ENCODE assay signal across 15 mouse cellular contexts in the genomic region with DNA sequence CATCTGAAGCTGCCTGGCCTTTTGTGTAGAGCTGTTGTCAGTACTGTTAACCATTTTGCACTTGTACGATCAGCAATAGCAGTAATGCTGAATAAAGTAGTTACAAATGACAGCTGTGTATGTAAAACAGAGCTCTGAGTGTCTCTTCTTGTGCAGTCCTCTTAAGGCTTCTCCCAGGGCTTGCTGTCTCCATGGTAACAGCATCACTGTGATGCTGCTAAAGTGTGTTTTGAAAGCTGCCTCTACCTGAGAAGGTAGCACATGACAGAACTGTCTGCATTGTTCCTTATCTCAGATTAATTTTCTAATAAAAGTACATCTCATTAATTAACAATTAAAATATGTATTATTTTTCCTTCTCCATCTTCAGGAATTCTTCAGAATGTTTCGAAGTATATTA.
DNase-seq lines count a peak whose midpoint lies in the region; ATAC-seq lines count a peak whose summit lies in the region.
"Had no signal": no experiment of that assay in that cellular context is flagged by ENCODE, and none has a peak within 500 bp of the region (broad histone marks: within the 10 kb centered on the region; RNA-seq: fewer than 3 reads in every experiment).

No protein-coding gene starts in this region.

- 62% methylated on average over 2 of the region's 2 CpGs for WGBS in hindbrain, embryonic 14.5 days
- 75% methylated on average over 2 of the region's 2 CpGs for WGBS in hindbrain, embryonic 12.5 days
- WGBS in neural tube, embryonic 11.5 days, result 86% methylated on average over 2 of the region's 2 CpGs
- 66% methylated on average over 2 of the region's 2 CpGs for WGBS in neural tube, embryonic 15.5 days
- 69% methylated on average over 2 of the region's 2 CpGs for WGBS in forebrain, embryonic 15.5 days
- 58% methylated on average over 2 of the region's 2 CpGs for WGBS in midbrain, embryonic 16.5 days

- no peaks in the 10 kb centered on the region for H3K4me1 ChIP-seq in hindbrain, embryonic 14.5 days (replicated peaks; ENCODE audit: control insufficient read depth, insufficient read depth, low read length)
- H3K4me1 ChIP-seq in hindbrain, embryonic 12.5 days, result no peaks in the 10 kb centered on the region
- H3K4me1 ChIP-seq in neural tube, embryonic 11.5 days (ENCODE audit: control insufficient read depth, insufficient read depth, low read length), result no peaks in the 10 kb centered on the region
- H3K4me1 ChIP-seq in neural tube, embryonic 15.5 days, result no peaks in the 10 kb centered on the region
- H3K4me1 ChIP-seq in forebrain, embryonic 15.5 days, result no peaks in the 10 kb centered on the region
- H3K4me1 ChIP-seq in midbrain, embryonic 16.5 days (ENCODE audit: control insufficient read depth, insufficient read depth, low read length), result no peaks in the 10 kb centered on the region
- H3K4me1 ChIP-seq: heart, embryonic 10.5 days; midbrain, embryonic 12.5 days had no signal

- H3K27ac ChIP-seq in hindbrain, embryonic 14.5 days, result no peak overlapping the region
- no peak overlapping the region for H3K27ac ChIP-seq in hindbrain, embryonic 12.5 days
- no peak overlapping the region for H3K27ac ChIP-seq in neural tube, embryonic 11.5 days (ENCODE audit: low read depth, low read length)
- no peak overlapping the region for H3K27ac ChIP-seq in neural tube, embryonic 15.5 days (replicated peaks)
- H3K27ac ChIP-seq in forebrain, embryonic 15.5 days (replicated peaks), result no peak overlapping the region
- no peak overlapping the region for H3K27ac ChIP-seq in midbrain, embryonic 16.5 days (ENCODE audit: low read length)
- H3K27ac ChIP-seq: heart, embryonic 10.5 days; midbrain, embryonic 12.5 days had no signal

- DNase-seq in hindbrain, embryonic 14.5 days (ENCODE audit: low spot score), result peak; percentile 53
- DNase-seq in neural tube, embryonic 11.5 days (ENCODE audit: low spot score), result no peak
- no peak for DNase-seq in kidney, postnatal 10 days
- DNase-seq in spleen, adult 18-20 months, result no peak
- DNase-seq: cerebellum, adult 11-12 months; gastrocnemius, postnatal 36 days; lung, postnatal 36 days had no signal

- no peaks in the 10 kb centered on the region for H3K27me3 ChIP-seq in hindbrain, embryonic 14.5 days (ENCODE audit: control insufficient read depth, insufficient read depth, low read length)
- no peaks in the 10 kb centered on the region for H3K27me3 ChIP-seq in hindbrain, embryonic 12.5 days
- H3K27me3 ChIP-seq in neural tube, embryonic 11.5 days (ENCODE audit: control insufficient read depth, insufficient read depth, low read length), result no peaks in the 10 kb centered on the region
- no peaks in the 10 kb centered on the region for H3K27me3 ChIP-seq in neural tube, embryonic 15.5 days (replicated peaks)
- no peaks in the 10 kb centered on the region for H3K27me3 ChIP-seq in forebrain, embryonic 15.5 days
- no peaks in the 10 kb centered on the region for H3K27me3 ChIP-seq in midbrain, embryonic 16.5 days (ENCODE audit: control insufficient read depth, insufficient read depth, low read depth, low read length)
- H3K27me3 ChIP-seq: midbrain, embryonic 12.5 days; Patski had no signal

- H3K36me3 ChIP-seq in hindbrain, embryonic 14.5 days (replicated peaks; ENCODE audit: control insufficient read depth, insufficient read depth), result no peaks in the 10 kb centered on the region
- H3K36me3 ChIP-seq in hindbrain, embryonic 12.5 days, result no peaks in the 10 kb centered on the region
- no peaks in the 10 kb centered on the region for H3K36me3 ChIP-seq in neural tube, embryonic 11.5 days (ENCODE audit: control insufficient read depth, insufficient read depth, low read length)
- H3K36me3 ChIP-seq in neural tube, embryonic 15.5 days, result no peaks in the 10 kb centered on the region
- no peaks in the 10 kb centered on the region for H3K36me3 ChIP-seq in forebrain, embryonic 15.5 days
- H3K36me3 ChIP-seq in midbrain, embryonic 16.5 days (ENCODE audit: control insufficient read depth, insufficient read depth, low read length), result no peaks in the 10 kb centered on the region
- H3K36me3 ChIP-seq: heart, embryonic 10.5 days; midbrain, embryonic 12.5 days had no signal

- peak; percentile 68; the same call in 1 of the 2 replicates for ATAC-seq in hindbrain, embryonic 14.5 days (ENCODE audit: low FRiP score)
- no peak for ATAC-seq in hindbrain, embryonic 12.5 days (ENCODE audit: low FRiP score)
- ATAC-seq in neural tube, embryonic 11.5 days (ENCODE audit: insufficient read depth, low FRiP score, low TSS enrichment), result peak; percentile 55; the same call in 1 of the 2 replicates
- no peak for ATAC-seq in neural tube, embryonic 15.5 days (ENCODE audit: low FRiP score)
- ATAC-seq in forebrain, embryonic 15.5 days (replicated peaks), result peak; percentile 84
- peak; percentile 97 for ATAC-seq in midbrain, embryonic 16.5 days
- ATAC-seq: intestine, embryonic 16.5 days; Patski had no signal

- no peaks in the 10 kb centered on the region for H3K9me3 ChIP-seq in hindbrain, embryonic 14.5 days (ENCODE audit: control insufficient read depth, low read length)
- H3K9me3 ChIP-seq in hindbrain, embryonic 12.5 days (replicated peaks), result no peaks in the 10 kb centered on the region
- H3K9me3 ChIP-seq in neural tube, embryonic 11.5 days (ENCODE audit: control insufficient read depth, low read length), result no peaks in the 10 kb centered on the region
- H3K9me3 ChIP-seq in neural tube, embryonic 15.5 days (replicated peaks), result no peaks in the 10 kb centered on the region
- H3K9me3 ChIP-seq in forebrain, embryonic 15.5 days, result no peaks in the 10 kb centered on the region
- H3K9me3 ChIP-seq in midbrain, embryonic 16.5 days (replicated peaks; ENCODE audit: control insufficient read depth, low read length, poor library complexity, severe bottlenecking), result no peaks in the 10 kb centered on the region
- H3K9me3 ChIP-seq: heart, embryonic 10.5 days; midbrain, embryonic 12.5 days had no signal

- H3K9ac ChIP-seq in hindbrain, embryonic 14.5 days, result no peak overlapping the region
- H3K9ac ChIP-seq in hindbrain, embryonic 12.5 days, result no peak overlapping the region
- H3K9ac ChIP-seq in neural tube, embryonic 11.5 days (ENCODE audit: low read length), result no peak overlapping the region
- no peak overlapping the region for H3K9ac ChIP-seq in neural tube, embryonic 15.5 days (replicated peaks)
- no peak overlapping the region for H3K9ac ChIP-seq in forebrain, embryonic 15.5 days (replicated peaks)
- H3K9ac ChIP-seq in midbrain, embryonic 16.5 days (ENCODE audit: low read depth, low read length), result no peak overlapping the region
- H3K9ac ChIP-seq: midbrain, embryonic 12.5 days had no signal

- no peak overlapping the region for H3K4me2 ChIP-seq in hindbrain, embryonic 14.5 days (replicated peaks)
- no peak overlapping the region for H3K4me2 ChIP-seq in hindbrain, embryonic 12.5 days (replicated peaks)
- no peak overlapping the region for H3K4me2 ChIP-seq in neural tube, embryonic 11.5 days (ENCODE audit: low read depth)
- H3K4me2 ChIP-seq in neural tube, embryonic 15.5 days, result no peak overlapping the region
- H3K4me2 ChIP-seq in forebrain, embryonic 15.5 days (replicated peaks), result no peak overlapping the region
- no peak overlapping the region for H3K4me2 ChIP-seq in midbrain, embryonic 16.5 days (ENCODE audit: low read length)
- H3K4me2 ChIP-seq: midbrain, embryonic 12.5 days had no signal

- H3K4me3 ChIP-seq in hindbrain, embryonic 14.5 days (replicated peaks; ENCODE audit: low read length), result no peak overlapping the region
- no peak overlapping the region for H3K4me3 ChIP-seq in hindbrain, embryonic 12.5 days
- no peak overlapping the region for H3K4me3 ChIP-seq in neural tube, embryonic 11.5 days (ENCODE audit: low read depth, low read length)
- no peak overlapping the region for H3K4me3 ChIP-seq in neural tube, embryonic 15.5 days (replicated peaks)
- H3K4me3 ChIP-seq in forebrain, embryonic 15.5 days, result no peak overlapping the region
- H3K4me3 ChIP-seq in midbrain, embryonic 16.5 days (ENCODE audit: low read depth, low read length), result no peak overlapping the region
- H3K4me3 ChIP-seq: heart, embryonic 10.5 days; midbrain, embryonic 12.5 days had no signal

Comparison
In these comparisons a context has a peak if more than half of its experiments do, and no peak if none do; other contexts are left out.
1. ATAC-seq: peak in hindbrain, embryonic 14.5 days (single experiment), neural tube, embryonic 11.5 days (single experiment), forebrain, embryonic 15.5 days (single experiment) and midbrain, embryonic 16.5 days (single experiment); none in hindbrain, embryonic 12.5 days (single experiment) and neural tube, embryonic 15.5 days (single experiment).